ENCODE assay signal across 26 mouse cellular contexts in the genomic region with DNA sequence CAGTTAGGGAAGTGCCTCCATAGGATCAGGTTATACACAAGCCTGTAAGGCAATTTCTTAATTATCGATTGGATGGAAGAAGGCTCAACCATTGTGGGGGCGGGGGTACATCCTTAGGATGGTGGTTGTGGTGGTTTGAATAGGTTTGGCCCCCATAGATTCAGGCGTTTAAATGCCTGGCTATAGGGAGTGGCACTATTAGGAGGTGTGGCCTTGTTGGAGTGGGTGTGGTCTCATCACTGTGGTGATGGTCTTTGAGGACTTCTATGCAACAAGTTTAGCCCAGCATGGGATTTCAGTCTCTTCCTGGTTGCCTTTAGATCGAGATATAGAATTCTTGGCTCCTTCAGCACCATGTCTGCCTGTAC.
DNase-seq lines count a peak whose midpoint lies in the region; ATAC-seq lines count a peak whose summit lies in the region.
"Had no signal": no experiment of that assay in that cellular context is flagged by ENCODE, and none has a peak within 500 bp of the region (broad histone marks: within the 10 kb centered on the region; RNA-seq: fewer than 3 reads in every experiment).

No protein-coding gene starts in this region.

- no peaks in the 10 kb centered on the region for H3K36me3 ChIP-seq in hindbrain, embryonic 12.5 days
- H3K36me3 ChIP-seq in hindbrain, embryonic 13.5 days: no peaks in the 10 kb centered on the region
- no peaks in the 10 kb centered on the region for H3K36me3 ChIP-seq in neural tube, embryonic 11.5 days (ENCODE audit: control insufficient read depth, insufficient read depth, low read length)
- no peaks in the 10 kb centered on the region for H3K36me3 ChIP-seq in neural tube, embryonic 15.5 days
- no peaks in the 10 kb centered on the region for H3K36me3 ChIP-seq in neural tube, embryonic 14.5 days (ENCODE audit: control insufficient read depth, insufficient read depth, low read length)
- H3K36me3 ChIP-seq: embryonic facial prominence, embryonic 12.5 days; forebrain, embryonic 12.5 days; forebrain, embryonic 15.5 days; G1E; intestine, embryonic 15.5 days had no signal

- H3K4me2 ChIP-seq in hindbrain, embryonic 12.5 days (replicated peaks): no peak overlapping the region
- no peak overlapping the region for H3K4me2 ChIP-seq in hindbrain, embryonic 13.5 days
- no peak overlapping the region for H3K4me2 ChIP-seq in neural tube, embryonic 11.5 days (ENCODE audit: low read depth)
- no peak overlapping the region for H3K4me2 ChIP-seq in neural tube, embryonic 15.5 days
- no peak overlapping the region for H3K4me2 ChIP-seq in neural tube, embryonic 14.5 days (ENCODE audit: low read depth, low read length)
- H3K4me2 ChIP-seq: embryonic facial prominence, embryonic 12.5 days; forebrain, embryonic 12.5 days; forebrain, embryonic 15.5 days; heart, embryonic 11.5 days; hindbrain, embryonic 14.5 days; intestine, embryonic 15.5 days had no signal

- intact Hi-C loops in heart, postnatal 10 days (cut with DNase I): no loop called here

- no peaks in the 10 kb centered on the region for H3K27me3 ChIP-seq in hindbrain, embryonic 12.5 days
- H3K27me3 ChIP-seq in hindbrain, embryonic 13.5 days: no peaks in the 10 kb centered on the region
- H3K27me3 ChIP-seq in neural tube, embryonic 11.5 days (ENCODE audit: control insufficient read depth, insufficient read depth, low read length): no peaks in the 10 kb centered on the region
- H3K27me3 ChIP-seq in neural tube, embryonic 15.5 days (replicated peaks): no peaks in the 10 kb centered on the region
- H3K27me3 ChIP-seq in neural tube, embryonic 14.5 days (ENCODE audit: control insufficient read depth, insufficient read depth, low read length): no peaks in the 10 kb centered on the region
- H3K27me3 ChIP-seq: CH12.LX; embryonic facial prominence, embryonic 12.5 days; forebrain, embryonic 12.5 days; forebrain, embryonic 15.5 days; intestine, embryonic 15.5 days; Patski had no signal

- DNase-seq in heart, adult 11 months: peak; percentile 42
- DNase-seq in heart, postnatal 10 days: no peak
- DNase-seq in neural tube, embryonic 11.5 days (ENCODE audit: low spot score): no peak
- DNase-seq: adrenal gland, postnatal 10 days; adrenal gland, postnatal 36 days; B cell, adult 2 months; cerebellum, adult 18-20 months; cerebellum, adult 9-10 months; cerebellum, postnatal 14 days; gastrocnemius, postnatal 10 days; gastrocnemius, postnatal 36 days; heart, postnatal 36 days had no signal

- no peaks in the 10 kb centered on the region for H3K9me3 ChIP-seq in hindbrain, embryonic 12.5 days (replicated peaks)
- no peaks in the 10 kb centered on the region for H3K9me3 ChIP-seq in hindbrain, embryonic 13.5 days
- H3K9me3 ChIP-seq in neural tube, embryonic 11.5 days (ENCODE audit: control insufficient read depth, low read length): no peaks in the 10 kb centered on the region
- no peaks in the 10 kb centered on the region for H3K9me3 ChIP-seq in neural tube, embryonic 15.5 days (replicated peaks)
- no peaks in the 10 kb centered on the region for H3K9me3 ChIP-seq in neural tube, embryonic 14.5 days (ENCODE audit: control insufficient read depth, low read length)
- H3K9me3 ChIP-seq: embryonic facial prominence, embryonic 12.5 days; forebrain, embryonic 12.5 days; forebrain, embryonic 15.5 days; intestine, embryonic 15.5 days had no signal

- WGBS in hindbrain, embryonic 12.5 days: 90% methylated on average over 4 of the region's 4 CpGs
- 87% methylated on average over 4 of the region's 4 CpGs for WGBS in hindbrain, embryonic 13.5 days
- WGBS in neural tube, embryonic 11.5 days: 80% methylated on average over 4 of the region's 4 CpGs
- 80% methylated on average over 4 of the region's 4 CpGs for WGBS in neural tube, embryonic 15.5 days
- 79% methylated on average over 4 of the region's 4 CpGs for WGBS in neural tube, embryonic 14.5 days

- no peak overlapping the region for H3K9ac ChIP-seq in hindbrain, embryonic 12.5 days
- no peak overlapping the region for H3K9ac ChIP-seq in hindbrain, embryonic 13.5 days
- no peak overlapping the region for H3K9ac ChIP-seq in neural tube, embryonic 11.5 days (ENCODE audit: low read length)
- no peak overlapping the region for H3K9ac ChIP-seq in neural tube, embryonic 15.5 days (replicated peaks)
- H3K9ac ChIP-seq in neural tube, embryonic 14.5 days (replicated peaks; ENCODE audit: low read depth, low read length): no peak overlapping the region
- H3K9ac ChIP-seq: embryonic facial prominence, embryonic 12.5 days; forebrain, embryonic 12.5 days; forebrain, embryonic 15.5 days; hindbrain, embryonic 14.5 days; intestine, embryonic 15.5 days had no signal

- no peak overlapping the region for H3K4me3 ChIP-seq in hindbrain, embryonic 12.5 days
- no peak overlapping the region for H3K4me3 ChIP-seq in hindbrain, embryonic 13.5 days
- no peak overlapping the region for H3K4me3 ChIP-seq in neural tube, embryonic 11.5 days (ENCODE audit: low read depth, low read length)
- no peak overlapping the region for H3K4me3 ChIP-seq in neural tube, embryonic 15.5 days (replicated peaks)
- no peak overlapping the region for H3K4me3 ChIP-seq in neural tube, embryonic 14.5 days (ENCODE audit: low read depth, low read length)
- H3K4me3 ChIP-seq: embryonic facial prominence, embryonic 12.5 days; erythroblast, embryonic 14.5 days; forebrain, embryonic 12.5 days; forebrain, embryonic 15.5 days; intestine, embryonic 15.5 days had no signal

- H3K27ac ChIP-seq in hindbrain, embryonic 12.5 days: no peak overlapping the region
- H3K27ac ChIP-seq in hindbrain, embryonic 13.5 days: no peak overlapping the region
- no peak overlapping the region for H3K27ac ChIP-seq in neural tube, embryonic 11.5 days (ENCODE audit: low read depth, low read length)
- no peak overlapping the region for H3K27ac ChIP-seq in neural tube, embryonic 15.5 days (replicated peaks)
- no peak overlapping the region for H3K27ac ChIP-seq in neural tube, embryonic 14.5 days (ENCODE audit: low read depth, low read length)
- H3K27ac ChIP-seq: embryonic facial prominence, embryonic 12.5 days; forebrain, embryonic 12.5 days; forebrain, embryonic 15.5 days; hindbrain, embryonic 14.5 days; intestine, embryonic 15.5 days had no signal

- H3K4me1 ChIP-seq in hindbrain, embryonic 12.5 days: peaks cover 8% of the 10 kb centered on the region
- peaks cover 8% of the 10 kb centered on the region for H3K4me1 ChIP-seq in hindbrain, embryonic 13.5 days (replicated peaks)
- H3K4me1 ChIP-seq in neural tube, embryonic 11.5 days (ENCODE audit: control insufficient read depth, insufficient read depth, low read length): peaks cover 4% of the 10 kb centered on the region
- H3K4me1 ChIP-seq in neural tube, embryonic 15.5 days: peaks cover 7% of the 10 kb centered on the region; the same call in 1 of the 2 replicates
- 0 out of 2 replicates have a peak, but pooled peaks cover 3% of the 10 kb centered on the region for H3K4me1 ChIP-seq in neural tube, embryonic 14.5 days (ENCODE audit: control insufficient read depth, insufficient read depth, low read length)
- H3K4me1 ChIP-seq: embryonic facial prominence, embryonic 12.5 days; forebrain, embryonic 12.5 days; forebrain, embryonic 15.5 days; intestine, embryonic 15.5 days had no signal

- ATAC-seq in hindbrain, embryonic 12.5 days (ENCODE audit: low FRiP score): peak; percentile 46; the same call in 1 of the 2 replicates
- ATAC-seq in hindbrain, embryonic 13.5 days (ENCODE audit: low FRiP score): no peak
- ATAC-seq in neural tube, embryonic 11.5 days (ENCODE audit: insufficient read depth, low FRiP score, low TSS enrichment): 0 out of 2 replicates have a peak, but pooled peaks have one; percentile 53
- ATAC-seq in neural tube, embryonic 15.5 days (ENCODE audit: low FRiP score): no peak
- ATAC-seq in neural tube, embryonic 14.5 days (ENCODE audit: low read depth): 0 out of 2 replicates have a peak, but pooled peaks have one; percentile 24
- ATAC-seq: forebrain, embryonic 15.5 days; intestine, embryonic 15.5 days; Patski had no signal

Comparison
In these comparisons a context has a peak if more than half of its experiments do, and no peak if none do; other contexts are left out.
1. ATAC-seq: peak in hindbrain, embryonic 12.5 days (single experiment), neural tube, embryonic 11.5 days (single experiment) and neural tube, embryonic 14.5 days (single experiment); none in hindbrain, embryonic 13.5 days (single experiment) and neural tube, embryonic 15.5 days (single experiment).